Mouse (Mus musculus): ENCODE results near the gene 9530053A07Rik. TPM values are rescaled to one million over a fixed set of nuclear protein-coding genes. Genes with fewer than 3 reads are reported as not detected.

Gene 9530053A07Rik
- total and polyA plus RNA-seq, 3 experiments: not detected

Other genes with a start within 250 kb of the 9530053A07Rik start
- gene Zfp974, start 200.0 kb upstream of the 9530053A07Rik start, total RNA-seq (2021): 10 to 100 TPM; 10.9 to 11.4 TPM
- gene Zfp974, start 200.0 kb upstream of the 9530053A07Rik start, polyA plus RNA-seq (2012; rRNA removed): 0.39 and 0.67 TPM in 2 replicates
- 1 to 10 TPM; 9.4 to 9.5 TPM for gene Zfp780b, start 150.3 kb upstream of the 9530053A07Rik start, total RNA-seq (2021)
- gene Zfp780b, start 150.3 kb upstream of the 9530053A07Rik start, polyA plus RNA-seq (2012; rRNA removed): 0.36 and 0.55 TPM in 2 replicates
- gene Zfp850, start 115.4 kb upstream of the 9530053A07Rik start, total RNA-seq (2021): 1 to 10 TPM; 1.7 to 2.7 TPM
- 0.15 and 0.22 TPM in 2 replicates for gene Zfp850, start 115.4 kb upstream of the 9530053A07Rik start, polyA plus RNA-seq (2012; rRNA removed)
- 100 to 1,000 TPM; 174 to 178 TPM for gene Psmc4, start 79.4 kb upstream of the 9530053A07Rik start, total RNA-seq (2021)
- gene Psmc4, start 79.4 kb upstream of the 9530053A07Rik start, polyA plus RNA-seq (2012; rRNA removed): 89.5 and 89.9 TPM in 2 replicates
- not detected for gene Fcgbp, start 58.2 kb upstream of the 9530053A07Rik start, total RNA-seq (2021)
- 0.04 and 0.07 TPM in 2 replicates for gene Fcgbp, start 58.2 kb upstream of the 9530053A07Rik start, polyA plus RNA-seq (2012; rRNA removed)
- gene Fbl, start 40.2 kb downstream of the 9530053A07Rik start, total RNA-seq (2021): 100 to 1,000 TPM in 1 of 2 experiments, 10 to 100 TPM in 1; 99.5 to 104 TPM
- gene Fbl, start 40.2 kb downstream of the 9530053A07Rik start, polyA plus RNA-seq (2012; rRNA removed): 27.2 and 34.7 TPM in 2 replicates
- gene Dyrk1b, start 50.0 kb downstream of the 9530053A07Rik start, total RNA-seq (2021): 10 to 100 TPM; 25.5 to 33.4 TPM
- gene Dyrk1b, start 50.0 kb downstream of the 9530053A07Rik start, polyA plus RNA-seq (2012; rRNA removed): 104 and 107 TPM in 2 replicates
- gene Eid2, start 138.4 kb downstream of the 9530053A07Rik start, total RNA-seq (2021): 10 to 100 TPM; 23.4 to 24.4 TPM
- gene Eid2, start 138.4 kb downstream of the 9530053A07Rik start, polyA plus RNA-seq (2012; rRNA removed): 30.4 and 36.8 TPM in 2 replicates
- gene Eid2b, start 148.3 kb downstream of the 9530053A07Rik start, total RNA-seq (2021): 10 to 100 TPM in 1 of 2 experiments, 1 to 10 TPM in 1; 9.1 to 17.6 TPM
- 44.8 and 49.6 TPM in 2 replicates for gene Eid2b, start 148.3 kb downstream of the 9530053A07Rik start, polyA plus RNA-seq (2012; rRNA removed)
- not detected for gene Selenov, start 161.7 kb downstream of the 9530053A07Rik start, total RNA-seq (2021)
- 0.19 TPM in 1 of 2 replicates, not detected in the other for gene Selenov, start 161.7 kb downstream of the 9530053A07Rik start, polyA plus RNA-seq (2012; rRNA removed)
- gene Dll3, start 172.8 kb downstream of the 9530053A07Rik start, total RNA-seq (2021): under 1 TPM in 1 of 2 experiments, not detected in 1; 0.10 TPM
- 0.16 and 0.29 TPM in 2 replicates for gene Dll3, start 172.8 kb downstream of the 9530053A07Rik start, polyA plus RNA-seq (2012; rRNA removed)
- 10 to 100 TPM; 66.6 to 99.9 TPM for gene Timm50, start 182.6 kb downstream of the 9530053A07Rik start, total RNA-seq (2021)
- 90.5 and 101 TPM in 2 replicates for gene Timm50, start 182.6 kb downstream of the 9530053A07Rik start, polyA plus RNA-seq (2012; rRNA removed)
- gene Supt5, start 209.3 kb downstream of the 9530053A07Rik start, total RNA-seq (2021): 100 to 1,000 TPM; 156 to 171 TPM
- 163 and 190 TPM in 2 replicates for gene Supt5, start 209.3 kb downstream of the 9530053A07Rik start, polyA plus RNA-seq (2012; rRNA removed)
- gene Rps16, start 221.2 kb downstream of the 9530053A07Rik start, total RNA-seq (2021): 1,000 to 10,000 TPM in 1 of 2 experiments, 100 to 1,000 TPM in 1; 895 to 1,085 TPM
- 555 and 709 TPM in 2 replicates for gene Rps16, start 221.2 kb downstream of the 9530053A07Rik start, polyA plus RNA-seq (2012; rRNA removed)
- gene Plekhg2, start 243.1 kb downstream of the 9530053A07Rik start, total RNA-seq (2021): 10 to 100 TPM; 14.9 to 15.6 TPM
- gene Plekhg2, start 243.1 kb downstream of the 9530053A07Rik start, polyA plus RNA-seq (2012; rRNA removed): 22.5 and 23.2 TPM in 2 replicates